Mouse (Mus musculus) bone marrow, adult 2 months (tissue): ENCODE measurements at regions not wholly inside any gene's neighbourhood (a gene's known extent, or its start where the extent isn't known, plus 50 kb on each side); places are given as distances from the start of the nearest gene placed in this dataset.

Source experiments
- CTCF ChIP-seq: fragments of 200-500 bp; IDR thresholded peaks from 2 replicates; pipeline ENCODE4 v1.5.1; 2011; ENCODE audit warnings: low read length, control low read depth; ENCODE audit not compliant: control insufficient read depth, insufficient read depth
- POLR2A ChIP-seq: fragments of 200-500 bp; IDR thresholded peaks from 2 replicates; pipeline ENCODE4 v1.6.1; 2011; ENCODE audit warnings: low read depth, mild to moderate bottlenecking, control low read depth, low read length, borderline replicate concordance; ENCODE audit not compliant: control insufficient read depth

- no peak for TF ChIP-seq CTCF
- TF ChIP-seq POLR2A: no peak
Observed at GRCm38 (mm10) chr4:124255183-124255543, 337.3 kb upstream of the 4930535I16Rik start.
